Mouse (Mus musculus) left cerebral cortex, adult 9 months (tissue): ENCODE measurements around the gene Zfp11.
"Not testable (repeated sequence)": the region's sequence is repeated elsewhere in the genome, so short reads cannot be mapped to it uniquely, and the experiment has no call there.

Experiments used
- DNase-seq, 2 experiments: peaks; one replicate each; pipeline ENCODE4 v3.0.0; 2022; ENCODE audit warnings: low spot score in 2 of 2

The Zfp11 gene

GRCm38 (mm10) chr5:129670036-129670458, at the start of gene Zfp11:
TSS of gene Zfp11 (minus strand) at chr5:129670099.
- peak; percentile 38 to 79 for DNase-seq

- DNase-seq = no peak
Measured at GRCm38 (mm10) chr5:129717016-129717415, 47.1 kb upstream of the Zfp11 start.

- peak; percentile 80 to 93 for DNase-seq
Measured at GRCm38 (mm10) chr5:129715326-129715861, 45.5 kb upstream of the Zfp11 start, which contains the start of gene Mrps17. TSS of gene Mrps17 (plus strand) at chr5:129715497.

- no peak for DNase-seq
Measured at GRCm38 (mm10) chr5:129708412-129708811, 38.5 kb upstream of the Zfp11 start, which contains the start of gene Sept14. TSS of gene Sept14 (minus strand) at chr5:129708512.

GRCm38 (mm10) chr5:129703368-129703767, 33.5 kb upstream of the Zfp11 start:
- DNase-seq = no peak

GRCm38 (mm10) chr5:129701706-129702105, 31.8 kb upstream of the Zfp11 start:
- DNase-seq = no peak

GRCm38 (mm10) chr5:129700506-129700905, 30.6 kb upstream of the Zfp11 start:
- DNase-seq = no peak

GRCm38 (mm10) chr5:129690528-129690927, 20.6 kb upstream of the Zfp11 start:
- DNase-seq = no peak

- DNase-seq = no peak
Measured at GRCm38 (mm10) chr5:129687621-129688020, 17.7 kb upstream of the Zfp11 start.

- not testable (repeated sequence) for DNase-seq
Measured at GRCm38 (mm10) chr5:129685141-129685540, 15.2 kb upstream of the Zfp11 start.

GRCm38 (mm10) chr5:129669453-129670035, 355 bp downstream of the Zfp11 start:
- DNase-seq = no peak

GRCm38 (mm10) chr5:129667851-129668250, 2.0 kb downstream of the Zfp11 start:
- no peak for DNase-seq

- peak in 1 of 2 experiments; percentile 13 for DNase-seq
Measured at GRCm38 (mm10) chr5:129666271-129666909, 3.5 kb downstream of the Zfp11 start.

- no peak for DNase-seq
Measured at GRCm38 (mm10) chr5:129664090-129664489, 5.8 kb downstream of the Zfp11 start.

GRCm38 (mm10) chr5:129657931-129658330, 12.0 kb downstream of the Zfp11 start:
- no peak for DNase-seq

- no peak for DNase-seq
Measured at GRCm38 (mm10) chr5:129657016-129657415, 12.9 kb downstream of the Zfp11 start.

- no peak for DNase-seq
Measured at GRCm38 (mm10) chr5:129650858-129651257, 19.0 kb downstream of the Zfp11 start.

GRCm38 (mm10) chr5:129632270-129633250, 37.3 kb downstream of the Zfp11 start:
- DNase-seq = not testable (repeated sequence)

- not testable (repeated sequence) for DNase-seq
Measured at GRCm38 (mm10) chr5:129626586-129626985, 43.3 kb downstream of the Zfp11 start.

- no peak for DNase-seq
Measured at GRCm38 (mm10) chr5:129626099-129626498, 43.8 kb downstream of the Zfp11 start.

- no peak for DNase-seq
Measured at GRCm38 (mm10) chr5:129621361-129621760, 48.5 kb downstream of the Zfp11 start.

GRCm38 (mm10) chr5:129620600-129620999, 49.3 kb downstream of the Zfp11 start:
- not testable (repeated sequence) for DNase-seq
